Mouse (Mus musculus) right cerebral cortex, postnatal 36 days (tissue): ENCODE measurements at regions not wholly inside any gene's neighbourhood (a gene's known extent, or its start where the extent isn't known, plus 50 kb on each side); places are given as distances from the start of the nearest gene placed in this dataset.
A peak's percentile ranks its signal among the peaks of the same experiment; 100 is the strongest.

Experiments
- DNase-seq, 2 experiments: peaks; one replicate each; pipeline ENCODE4 v3.0.0; 2022; ENCODE audit warnings: low spot score in 2 of 2, mixed read lengths in 1 of 2

DNA sequence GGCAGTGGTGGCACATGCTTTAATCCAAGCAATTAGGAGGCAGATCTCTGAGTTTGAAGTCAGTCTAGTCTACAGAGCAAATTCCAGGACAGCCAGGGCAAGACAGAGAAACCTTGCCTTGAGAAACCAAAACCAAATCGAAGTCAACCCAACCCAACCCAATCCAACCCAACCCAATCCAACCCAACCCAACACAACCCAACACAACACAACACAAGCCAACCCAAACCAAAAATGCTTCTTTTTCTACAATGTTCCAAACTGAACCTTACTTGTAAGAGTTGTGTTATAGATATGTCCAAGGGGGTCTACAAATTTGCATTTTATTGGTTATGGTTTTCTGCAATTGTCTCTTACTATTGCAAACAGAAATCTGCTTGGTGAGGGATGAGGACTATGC is 52.8 kb upstream of the Chodl start:
- DNase-seq = no peak

DNA sequence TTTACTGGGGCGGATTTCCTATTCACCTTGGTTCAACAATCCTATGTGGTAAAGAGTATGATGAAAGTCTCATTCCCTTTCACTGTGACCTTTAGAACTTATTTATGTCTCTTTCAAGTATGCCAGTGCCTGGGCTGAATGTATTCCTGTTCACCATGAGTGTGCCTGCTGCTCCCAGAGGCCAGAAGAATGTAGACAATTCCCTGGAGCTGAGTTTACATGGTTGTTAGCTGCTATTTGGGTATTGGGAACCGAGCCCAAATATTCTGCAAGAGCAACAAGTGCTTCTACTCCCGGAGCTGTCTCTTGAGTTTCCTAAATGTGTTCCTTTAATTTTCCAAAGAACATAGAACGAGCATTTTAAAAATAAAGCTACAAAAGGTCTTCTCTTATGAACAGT is 71.7 kb upstream of the Chodl start:
- no peak for DNase-seq

DNA sequence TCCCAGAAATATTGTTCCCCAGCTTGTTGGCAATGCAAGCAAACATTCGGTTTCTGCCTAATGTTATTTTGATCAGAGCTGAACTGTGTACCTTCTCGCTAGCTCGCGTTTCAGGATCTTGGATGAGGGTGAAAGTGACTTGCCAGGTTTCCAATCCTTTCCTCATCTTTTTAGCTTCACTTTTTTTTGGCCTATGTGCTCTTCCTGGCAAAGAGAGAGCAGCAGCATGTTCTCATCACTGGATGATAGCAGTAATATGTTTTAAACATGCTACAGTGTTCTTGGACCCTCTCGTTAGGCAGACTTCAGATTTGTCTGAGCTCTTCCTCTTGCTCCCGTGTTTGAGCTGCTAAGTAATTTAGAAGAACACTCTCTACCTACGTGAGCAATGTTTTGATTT is 99.8 kb upstream of the Chodl start:
- no peak for DNase-seq

DNA sequence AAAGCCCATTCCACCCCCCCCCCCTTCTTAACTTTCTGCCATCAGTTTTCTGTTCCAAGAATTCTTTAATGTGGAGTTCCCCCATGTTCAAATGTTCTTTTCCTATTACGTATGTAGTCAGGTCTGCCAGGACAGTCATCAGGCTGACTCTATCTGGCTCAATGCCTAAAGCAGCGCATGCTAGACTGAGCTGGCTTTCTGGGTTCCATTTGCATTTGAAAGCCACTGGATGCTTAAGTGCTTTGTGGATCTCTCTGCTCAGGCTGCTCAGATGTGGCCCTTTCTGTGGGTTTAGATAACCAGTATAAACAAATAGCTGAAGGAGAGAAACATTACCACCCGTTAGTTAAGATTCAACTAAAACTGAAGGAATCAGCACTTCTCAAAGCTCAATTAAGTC is 103.0 kb upstream of the Chodl start:
- no peak for DNase-seq

DNA sequence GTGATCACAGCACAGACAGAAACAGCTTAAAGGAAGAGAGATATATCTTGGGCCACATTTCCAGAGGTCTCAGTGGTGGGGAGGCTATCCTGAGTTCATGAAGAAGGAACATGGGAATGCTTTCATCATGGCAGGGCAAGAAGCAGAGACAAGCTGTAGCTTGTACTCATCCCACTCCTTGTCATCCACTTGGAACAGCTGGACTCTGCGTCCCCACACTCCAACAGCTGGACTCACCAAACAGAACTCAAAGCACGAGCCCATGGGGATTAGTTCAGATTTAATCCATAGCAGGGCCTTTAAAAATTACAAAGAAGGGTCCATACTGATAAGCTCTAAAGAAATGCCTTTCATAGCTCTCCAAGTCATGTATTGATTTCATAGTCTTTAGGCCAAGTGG is 140.7 kb upstream of the Chodl start:
- no peak for DNase-seq

DNA sequence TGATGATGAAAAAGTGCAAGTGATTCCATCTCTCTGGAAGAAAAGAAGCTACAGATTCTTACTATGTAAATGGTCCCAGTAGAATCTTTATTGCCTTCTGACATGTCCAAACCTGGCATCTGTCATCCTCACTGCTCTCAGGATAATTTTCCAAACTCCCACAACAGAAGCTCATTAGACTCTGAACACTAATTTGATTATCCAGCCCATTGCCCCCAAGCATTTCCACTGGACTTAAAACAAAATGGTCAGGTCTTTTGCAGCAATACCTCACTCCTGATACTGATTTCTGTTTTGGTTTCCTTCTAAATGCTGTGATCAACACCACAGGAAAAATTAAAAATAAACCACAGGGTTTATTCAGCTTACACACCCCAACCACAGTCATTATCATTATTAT is 171.5 kb upstream of the Chodl start:
- DNase-seq = no peak

DNA sequence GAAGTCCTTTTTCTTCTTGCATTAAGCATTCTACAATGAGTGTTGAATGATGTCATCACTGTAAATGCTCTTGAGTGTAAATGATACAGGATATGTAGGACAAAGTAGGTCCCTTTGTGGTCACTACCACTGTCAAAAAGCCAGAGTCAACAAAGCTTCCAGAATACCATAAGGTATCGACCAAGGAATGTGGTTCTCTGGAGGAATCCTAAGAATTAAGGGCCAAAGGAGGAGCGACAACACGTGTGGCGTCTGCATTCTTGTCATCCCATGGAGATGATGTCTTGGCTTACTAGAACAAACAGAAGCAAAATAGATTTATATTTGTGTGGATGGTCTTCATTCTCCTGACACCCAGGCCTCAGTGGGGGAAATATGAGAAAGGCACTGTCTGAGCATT is 161.4 kb upstream of the D16Ertd472e start:
- DNase-seq = no peak

DNA sequence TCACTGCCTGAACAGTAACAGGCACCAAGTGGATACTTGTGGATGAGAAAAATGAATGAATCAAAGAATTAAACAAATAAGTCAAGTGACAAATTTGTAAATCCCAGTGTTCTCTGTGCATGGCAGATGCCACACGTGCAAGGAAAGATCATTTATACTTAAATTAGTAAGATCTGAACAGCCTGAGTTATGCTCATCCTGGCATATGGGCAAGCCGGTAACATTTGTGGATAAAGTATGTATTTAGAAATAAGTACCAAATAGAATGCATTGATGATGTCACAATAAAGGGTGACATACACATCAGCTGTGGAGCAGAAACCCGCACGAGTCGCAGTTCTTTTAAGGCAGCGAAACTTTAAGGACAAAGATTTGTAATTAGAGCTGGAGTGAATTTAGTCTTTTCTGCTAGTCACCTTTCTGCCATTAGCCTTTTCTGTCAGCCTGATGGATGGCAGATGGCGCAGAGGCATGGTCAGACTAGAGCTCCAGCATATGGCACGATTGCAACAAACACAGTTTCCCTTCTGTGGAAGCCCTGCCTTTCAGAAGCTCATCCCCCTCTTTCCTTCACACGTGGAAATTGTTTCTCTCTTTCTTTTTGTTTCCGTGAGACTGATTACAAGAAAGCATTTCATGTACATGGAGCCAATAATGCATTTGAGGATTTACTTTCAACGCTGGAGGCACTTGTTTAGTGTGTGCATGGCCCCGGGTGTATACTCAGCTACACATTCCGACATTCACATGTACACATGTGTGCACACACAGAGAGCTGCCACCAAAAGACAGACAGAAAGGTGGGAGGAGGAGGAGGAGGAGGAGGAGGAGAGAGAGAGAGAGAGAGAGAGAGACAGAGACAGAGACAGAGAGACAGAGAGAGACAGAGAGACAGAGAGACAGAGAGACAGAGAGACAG is 154.3 kb upstream of the D16Ertd472e start:
- no peak for DNase-seq

DNA sequence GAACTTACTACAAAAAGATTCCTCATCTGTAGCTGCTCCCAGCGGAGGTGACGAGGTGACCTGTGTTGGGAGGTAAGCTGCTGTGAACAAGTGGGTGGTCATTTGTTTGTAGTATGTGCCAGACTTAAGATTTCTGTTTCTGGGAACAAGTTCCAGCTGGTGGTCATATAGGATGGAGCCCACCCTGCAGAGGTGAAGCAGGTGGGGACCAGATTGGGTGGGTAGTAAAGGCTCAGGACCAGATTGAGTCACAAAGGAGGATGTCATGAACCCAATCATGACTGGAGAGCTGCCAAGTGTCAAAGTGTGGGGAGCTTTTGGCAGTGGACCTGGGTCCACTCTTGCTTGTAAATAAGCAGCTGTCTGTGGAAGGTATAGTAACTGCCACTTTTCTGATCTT is 149.0 kb upstream of the D16Ertd472e start:
- no peak for DNase-seq

DNA sequence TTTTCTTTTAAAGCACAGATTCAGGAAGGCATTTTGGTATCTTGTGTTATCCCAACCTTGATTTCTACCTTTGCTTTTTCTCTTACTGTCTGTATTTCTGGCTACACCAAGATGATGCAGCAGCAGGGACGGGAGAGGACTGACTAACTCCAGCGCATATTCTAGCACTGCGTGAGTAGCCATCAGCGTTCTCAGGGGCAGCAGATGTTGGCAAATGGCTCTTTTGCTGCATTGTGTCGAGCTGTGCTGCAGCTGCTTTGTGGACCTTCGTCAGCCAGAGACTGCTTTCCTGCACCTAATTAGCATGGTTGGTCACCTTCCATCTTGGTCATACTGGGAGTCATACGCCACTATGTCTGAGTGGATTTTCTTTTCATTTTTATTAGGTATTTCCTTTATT is 133.4 kb upstream of the D16Ertd472e start:
- no peak for DNase-seq

DNA sequence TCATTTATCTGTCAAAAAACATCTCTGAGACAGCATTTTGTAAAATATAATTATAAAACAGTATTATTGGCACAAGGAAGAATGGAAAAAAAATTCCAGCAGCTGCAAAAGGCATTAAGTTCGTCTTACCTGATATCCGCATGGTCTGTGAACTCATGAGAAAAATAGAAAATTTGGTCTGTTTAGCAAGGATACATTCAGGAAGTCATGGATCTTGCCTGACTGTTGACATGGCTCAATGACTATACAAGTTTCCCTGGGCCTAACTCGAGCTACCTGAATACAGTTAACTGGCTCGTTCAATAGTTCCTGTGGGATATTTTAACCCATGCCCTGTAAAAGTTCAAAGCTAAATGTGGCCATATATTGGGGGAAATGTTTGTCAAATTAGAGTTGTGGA is 131.1 kb upstream of the D16Ertd472e start:
- no peak for DNase-seq

DNA sequence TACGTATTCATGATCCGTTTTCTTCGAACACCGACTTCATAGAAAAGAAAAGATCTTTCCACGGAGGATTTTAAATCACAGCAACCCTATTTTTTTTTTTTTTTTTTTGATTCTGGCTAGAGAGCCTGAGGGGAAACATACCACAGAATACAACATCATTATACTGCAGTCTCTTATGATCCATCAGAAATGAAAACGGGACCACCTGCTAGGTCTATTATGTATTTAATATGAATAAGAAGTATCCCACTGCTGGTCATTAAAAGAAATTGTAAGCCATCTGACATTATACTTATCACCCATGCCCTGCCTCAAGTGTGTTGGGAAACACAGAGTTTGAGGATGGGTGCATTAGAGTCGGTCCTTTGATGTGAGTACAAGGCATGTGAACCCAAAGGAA is 130.7 kb upstream of the D16Ertd472e start:
- no peak for DNase-seq

DNA sequence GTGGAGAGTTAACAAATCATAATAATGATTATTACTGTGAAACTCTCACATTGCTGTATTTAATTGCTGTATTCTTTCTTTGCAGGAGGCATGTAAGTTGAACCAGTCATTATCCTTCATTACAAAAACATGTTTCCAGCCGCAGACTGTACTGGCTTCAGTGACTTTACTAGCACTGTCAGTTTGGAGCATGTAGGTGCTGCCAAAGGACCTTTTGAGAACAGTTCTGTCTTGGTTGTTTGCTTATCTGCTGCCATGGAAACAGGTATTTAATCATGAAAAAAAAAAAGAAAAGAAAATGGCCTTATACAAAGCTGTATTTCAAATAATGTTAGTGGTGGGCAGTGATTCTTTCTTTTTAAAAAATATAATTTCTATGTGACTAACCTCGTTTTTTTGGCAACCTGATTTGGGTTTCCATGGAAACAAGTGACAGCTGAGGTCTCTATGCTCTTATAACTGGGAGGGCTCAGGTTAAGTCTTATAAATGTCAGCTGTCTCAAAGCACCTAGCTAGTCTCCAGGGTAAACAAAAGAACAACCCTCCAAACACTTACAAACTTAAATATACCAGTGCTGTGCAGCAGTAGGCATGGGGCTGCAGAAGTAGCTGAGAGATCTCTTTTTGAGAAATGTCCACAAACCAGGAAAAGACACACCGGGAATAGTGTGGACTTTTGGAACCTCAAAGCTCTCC is 121.2 kb upstream of the D16Ertd472e start:
- DNase-seq = no peak

DNA sequence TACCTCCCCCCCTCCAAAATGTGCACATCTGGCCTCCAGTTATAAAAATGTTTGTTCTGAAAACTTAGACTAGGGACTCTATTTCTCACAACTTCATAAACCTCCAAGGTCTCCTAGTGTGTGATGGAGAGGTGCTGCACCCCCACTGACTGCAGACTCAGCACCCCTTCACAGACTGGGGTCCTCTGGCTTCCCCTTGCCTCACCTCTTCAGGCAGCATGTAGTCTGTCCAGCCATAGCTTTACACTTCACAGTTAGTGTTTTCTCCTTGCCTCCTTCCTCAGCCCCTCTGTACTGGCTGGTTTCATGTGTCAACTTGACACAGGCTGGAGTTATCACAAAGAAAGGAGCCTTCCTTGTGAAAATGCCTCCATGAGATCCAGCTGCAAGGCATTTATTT is 111.7 kb upstream of the D16Ertd472e start:
- DNase-seq = no peak

DNA sequence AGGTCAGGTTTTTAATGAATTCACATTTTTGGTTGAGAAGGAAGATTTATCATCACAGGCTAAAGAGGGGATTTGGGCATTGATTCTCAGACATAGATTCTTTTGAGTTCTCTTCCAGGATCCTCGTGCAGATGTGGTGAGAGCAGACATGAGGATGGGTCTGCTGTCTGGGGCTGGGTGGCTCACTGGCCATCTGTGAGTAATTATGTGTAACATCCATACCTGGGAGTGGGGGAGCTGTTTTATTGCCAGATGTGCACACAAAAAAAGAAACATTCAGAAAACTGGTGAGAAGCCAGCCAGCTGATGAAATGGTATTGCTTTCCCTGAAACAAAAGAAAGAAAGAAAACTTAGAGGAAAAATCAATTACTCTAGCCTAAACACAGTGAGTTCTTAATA is 108.7 kb upstream of the D16Ertd472e start:
- no peak for DNase-seq

DNA sequence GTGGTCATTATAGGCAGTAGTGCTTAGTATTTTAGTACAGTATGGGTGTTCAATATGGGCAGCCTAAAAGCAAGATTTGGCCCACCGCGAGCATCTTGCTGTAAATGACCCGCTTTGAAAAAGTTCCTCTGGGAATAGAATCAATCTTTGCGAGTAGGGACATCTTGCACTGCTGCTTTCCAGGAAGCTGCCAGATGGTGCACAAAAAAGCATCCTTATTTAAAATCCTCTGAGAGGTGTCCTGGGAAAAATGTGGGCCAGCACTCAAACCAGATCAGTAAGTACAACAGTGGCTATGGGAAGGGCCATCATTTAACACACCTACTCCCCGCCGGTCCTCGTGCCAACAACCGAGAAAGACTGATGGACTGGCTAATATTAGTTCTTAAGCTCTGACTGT is 107.5 kb upstream of the D16Ertd472e start:
- DNase-seq = peak in 1 of 2 experiments; percentile 20

DNA sequence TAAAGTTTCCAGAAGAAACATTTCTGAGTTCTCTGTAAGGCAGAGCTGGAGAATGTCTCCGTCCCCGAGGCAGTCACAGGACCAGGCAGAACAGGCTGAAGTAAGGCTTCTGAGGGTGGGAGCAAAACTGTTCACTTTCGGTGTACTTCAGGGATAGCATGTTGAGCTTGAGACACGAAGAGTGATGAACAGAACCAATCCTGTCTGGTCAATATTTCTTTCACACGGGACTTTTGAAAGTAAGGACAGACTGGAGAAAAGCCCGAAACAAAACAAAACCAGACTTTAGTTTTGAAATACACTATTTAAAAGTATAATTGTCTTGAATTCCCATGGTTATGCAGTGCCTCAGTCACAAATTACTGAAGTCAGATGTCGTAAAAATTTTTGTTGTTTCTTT is 84.6 kb upstream of the D16Ertd472e start:
- no peak for DNase-seq

DNA sequence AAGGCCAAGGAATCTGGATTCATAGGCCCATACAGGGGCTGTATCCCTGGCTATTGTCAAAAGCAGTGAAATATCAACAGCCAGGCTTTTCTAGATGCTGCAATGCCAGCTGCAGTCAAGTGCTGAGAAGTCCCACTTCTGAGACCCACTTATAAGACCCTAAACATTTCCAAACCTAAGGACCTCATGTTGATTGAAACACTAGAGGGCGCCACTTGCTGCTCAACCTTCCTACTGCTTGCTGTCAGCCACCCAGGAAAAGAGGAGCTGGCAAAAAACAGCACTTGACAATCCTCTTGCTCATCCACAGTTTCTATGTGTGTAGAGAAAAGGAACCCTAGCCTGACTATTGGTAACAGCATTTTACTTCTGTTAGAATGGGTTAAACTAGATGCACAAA is 68.2 kb upstream of the D16Ertd472e start:
- no peak for DNase-seq

DNA sequence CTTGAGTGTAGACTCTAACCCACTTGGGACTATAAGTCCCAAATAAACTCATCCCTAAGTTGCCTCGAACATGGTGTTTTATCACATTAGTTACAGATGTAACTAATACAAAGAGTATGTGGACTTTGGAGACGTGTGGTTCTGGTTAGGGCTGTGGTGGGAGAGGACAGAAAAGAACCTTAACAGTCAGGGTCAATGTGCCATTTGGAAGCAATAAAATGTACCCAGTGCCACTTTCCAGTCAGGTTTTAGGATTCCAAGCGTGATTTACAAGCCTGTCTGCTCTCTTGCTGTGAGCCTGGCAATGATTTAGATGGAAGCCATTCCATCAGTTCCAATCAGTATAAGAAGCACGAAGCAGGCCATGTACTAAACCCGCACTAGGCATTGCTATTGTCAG is 65.2 kb upstream of the D16Ertd472e start:
- DNase-seq = no peak

DNA sequence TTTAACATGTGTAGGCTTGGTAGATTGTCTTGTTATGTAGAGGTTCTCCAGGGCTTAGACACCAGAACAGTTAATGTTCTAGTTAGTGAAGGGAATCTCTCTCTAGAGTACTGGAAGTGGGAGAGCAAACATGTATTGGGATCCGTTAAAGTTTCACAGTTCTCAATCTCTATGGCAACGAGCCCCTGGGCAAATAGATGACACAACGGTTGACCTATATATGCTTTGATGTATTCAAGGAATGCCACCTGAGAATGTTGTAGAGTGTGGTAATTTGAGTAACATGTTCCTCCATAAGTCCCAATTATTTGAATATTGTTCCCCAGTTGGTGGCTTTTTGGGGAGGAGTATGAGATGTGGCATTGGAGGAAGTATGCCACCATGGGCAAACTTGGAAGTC is 64.7 kb upstream of the D16Ertd472e start:
- DNase-seq = no peak

DNA sequence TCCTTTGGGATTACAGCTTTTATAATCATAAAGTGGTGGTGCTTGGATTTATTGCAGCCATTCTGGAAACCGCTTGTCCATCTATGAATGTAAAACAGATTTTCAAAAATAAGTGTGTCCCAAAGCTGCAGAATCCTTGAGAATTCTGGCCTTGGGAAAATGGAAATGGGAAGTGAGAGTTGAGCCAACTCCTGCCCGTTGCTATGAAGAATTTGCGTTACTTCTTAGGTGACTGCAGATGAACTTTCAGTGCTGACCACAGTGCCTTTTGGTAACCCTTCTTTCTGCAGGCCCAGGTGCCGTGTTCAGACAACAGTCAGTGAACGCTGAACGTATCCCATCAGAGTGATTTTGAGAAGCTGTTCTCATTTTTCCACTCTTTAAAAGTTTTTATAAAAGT is 60.9 kb upstream of the D16Ertd472e start:
- no peak for DNase-seq

DNA sequence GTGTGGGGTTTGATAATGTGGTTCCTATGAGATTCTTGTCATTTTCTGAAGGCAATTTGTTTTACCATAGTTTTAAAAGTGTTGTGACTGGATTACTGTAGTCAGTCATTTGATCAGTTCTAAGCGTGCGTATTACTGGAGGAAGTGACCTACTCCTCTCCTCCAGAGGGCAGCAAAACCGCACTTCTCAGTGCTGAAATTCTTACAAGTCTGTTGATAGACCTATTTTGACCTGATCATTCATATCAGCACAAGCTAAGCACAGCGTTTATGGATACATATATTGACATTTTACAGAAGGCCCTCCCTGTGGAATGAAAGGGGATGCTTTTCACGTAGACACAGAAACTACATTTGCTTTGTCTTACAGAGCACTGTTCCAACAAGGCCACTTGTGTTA is 60.5 kb upstream of the D16Ertd472e start:
- DNase-seq = no peak

DNA sequence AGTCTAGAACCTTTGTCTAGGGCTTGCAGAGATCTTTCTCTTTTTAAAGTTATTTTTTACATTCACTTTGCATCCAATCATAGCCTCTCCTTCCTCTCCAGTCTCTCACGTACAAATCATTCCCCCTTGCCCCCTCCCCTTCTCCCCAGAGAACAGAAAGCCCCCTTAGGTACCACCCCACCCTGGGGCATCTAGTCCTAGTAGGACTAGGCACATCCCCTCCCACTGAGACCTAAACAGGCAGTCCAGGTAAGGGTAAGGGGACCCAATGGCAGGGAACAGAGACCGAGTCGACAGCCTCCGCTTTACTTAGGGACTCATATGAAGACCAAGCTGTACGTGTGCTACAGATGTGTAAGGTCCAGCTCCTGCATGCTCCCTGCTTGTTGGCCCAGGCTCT is 59.3 kb upstream of the D16Ertd472e start:
- DNase-seq = no peak
